Mouse (Mus musculus) B cell, adult (primary cell): Measurements from ENCODE around the gene Rcor3. TPM values are rescaled to one million over a fixed set of nuclear protein-coding genes. Genes with fewer than 3 reads are reported as not detected.

Source experiments
- total RNA-seq: library from RNA; stranded (reverse); gene quantifications from 4 replicates; pipeline ENCODE4 v1.2.4, GENCODE M21; 2023; ENCODE audit not compliant: inconsistent age

Rcor3 gene
- 11.3 to 15.2 TPM (median 14.3 TPM) in 4 replicates for total RNA-seq

DNA sequence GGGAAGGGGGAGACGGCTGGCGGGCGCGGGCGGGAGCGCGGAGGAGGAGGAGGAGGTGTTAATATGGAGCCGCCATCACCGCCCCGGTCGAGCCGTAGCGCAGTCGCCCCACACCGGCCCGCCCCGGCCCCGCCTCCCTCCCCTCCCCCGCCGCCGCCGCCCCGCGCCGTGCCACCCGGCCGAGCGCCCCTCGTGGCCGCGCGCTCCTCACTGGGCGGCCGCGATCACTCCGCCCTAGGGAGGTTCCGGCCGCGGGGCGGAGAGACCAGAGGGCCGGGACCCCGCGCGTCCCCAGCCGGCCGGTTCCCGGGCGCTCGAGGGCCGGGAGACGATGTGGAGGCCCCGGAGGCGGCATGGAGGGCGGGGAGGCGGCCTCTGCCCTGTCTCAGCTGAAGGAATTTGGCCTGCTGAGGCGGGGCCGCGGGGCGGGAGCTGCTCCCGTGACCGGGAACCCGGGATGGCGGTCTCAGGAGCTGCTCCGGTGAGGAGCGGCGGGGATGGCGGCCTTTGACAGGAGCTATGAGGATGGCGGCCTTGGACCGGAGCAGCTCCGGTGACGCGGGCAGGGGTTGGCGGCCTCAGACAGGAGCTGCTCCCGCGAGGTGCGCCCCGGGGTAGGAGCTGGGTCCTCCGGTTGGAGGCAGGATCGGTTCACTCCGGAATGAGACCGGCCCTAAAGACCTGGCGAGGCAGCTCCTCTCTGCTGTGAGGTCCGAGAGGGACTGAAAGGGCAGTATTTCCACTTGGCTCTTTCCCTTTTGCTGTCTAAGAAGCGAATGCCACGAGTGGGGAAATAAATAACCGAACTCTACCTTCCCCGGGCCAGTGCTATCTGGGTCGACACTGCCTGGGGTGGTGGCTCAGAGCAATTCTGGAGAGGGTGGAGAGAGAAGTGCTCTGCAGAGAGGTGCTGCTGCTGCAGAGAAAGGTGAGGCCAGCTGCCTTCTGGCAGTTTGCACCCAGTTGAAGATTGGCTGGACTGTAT is at the start of gene Rcor3:
Gene Rcor3, minus strand, starts transcription at position 137 of the 985 bp plus-strand sequence.

GRCm38 (mm10) chr1:192091806-192092772 is 45.8 kb downstream of the Rcor3 start, which contains the start of gene Traf5:
Gene Traf5 (minus strand): TSS chr1:192092559.

Other genes with a start within 250 kb of the Rcor3 start
- 9.3 to 10.9 TPM (median 9.9 TPM) in 4 replicates for gene Slc30a1, start 231.3 kb downstream of the Rcor3 start, total RNA-seq
- gene Rd3, start 160.7 kb downstream of the Rcor3 start, total RNA-seq = not detected in 4 replicates
- 162 to 183 TPM (median 174 TPM) in 4 replicates for gene Traf5, start 45.5 kb downstream of the Rcor3 start, total RNA-seq
- gene Kcnh1, start 52.7 kb upstream of the Rcor3 start, total RNA-seq = not detected in 4 replicates